Mouse (Mus musculus): ENCODE results near the gene Cdh23. TPM values are rescaled to one million over a fixed set of nuclear protein-coding genes. Genes with fewer than 3 reads are reported as not detected.
A peak's percentile ranks its signal among the peaks of the same experiment; 100 is the strongest.
"Not testable (repeated sequence)": the region's sequence is repeated elsewhere in the genome, so short reads cannot be mapped to it uniquely, and the experiment has no call there.

Cdh23 gene
- total RNA-seq (2015) (0.07 and 0.22 TPM in 2 replicates), total RNA-seq (2017) (0.03 and 0.21 TPM in 2 replicates)

DNA sequence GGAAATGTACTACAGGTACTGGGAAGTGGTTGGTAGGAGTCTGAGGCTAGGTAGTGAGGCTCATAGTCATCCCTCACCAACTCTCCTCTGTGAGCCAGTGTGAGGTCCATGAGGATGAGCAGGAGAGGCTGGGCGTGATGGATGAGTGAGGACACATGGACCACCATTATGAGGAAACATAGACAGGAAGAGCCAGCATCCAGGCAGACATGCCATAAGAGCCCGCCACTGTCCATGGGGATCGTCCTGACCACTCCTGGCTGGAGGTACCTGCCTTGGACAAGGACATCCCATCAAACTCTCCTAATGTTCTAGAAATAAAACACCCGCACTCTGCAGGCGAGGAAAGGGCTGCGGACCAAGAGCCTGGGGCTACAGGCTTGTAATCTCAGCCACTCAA is at the start of gene Cdh23:
TSS of gene Cdh23 (minus strand) at position 101 of the 400 bp plus-strand sequence.
- no peak for ATAC-seq (replicated peaks; ENCODE audit: poor library complexity)

DNA sequence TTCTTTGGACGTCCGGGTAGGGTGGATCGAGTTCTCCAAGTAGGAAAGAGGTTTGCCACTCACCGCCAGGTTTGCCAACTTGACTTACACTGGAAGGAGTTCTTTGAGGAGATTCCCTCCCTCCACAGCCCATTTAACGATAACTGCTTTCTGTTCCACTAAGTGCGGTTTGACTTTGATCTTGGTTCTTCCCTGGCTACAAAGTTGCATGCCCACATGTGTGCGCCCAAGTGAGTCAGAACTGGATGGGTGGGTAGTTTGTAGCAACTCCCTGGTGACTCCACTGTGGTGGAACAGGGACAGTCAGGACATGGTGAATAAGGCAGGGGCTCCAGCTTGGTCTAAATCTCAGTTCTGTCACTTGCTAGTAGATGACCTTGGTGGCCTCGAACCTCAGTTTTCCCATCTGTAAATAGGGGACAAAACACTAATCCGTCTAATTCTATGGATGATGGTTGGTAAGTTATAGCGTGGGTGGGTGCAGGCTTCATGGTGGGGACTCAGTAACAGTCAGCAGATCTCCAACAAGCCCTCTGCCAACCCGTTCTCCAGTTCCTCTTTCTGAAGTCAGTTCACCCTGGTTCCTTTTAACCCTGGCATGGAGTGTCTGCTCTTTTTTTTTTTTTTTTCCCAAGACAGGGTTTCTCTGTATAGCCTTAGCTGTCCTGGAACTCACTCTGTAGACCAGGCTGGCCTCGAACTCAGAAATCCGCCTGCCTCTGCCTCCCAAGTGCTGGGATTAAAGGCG is 48.4 kb upstream of the Cdh23 start:
- peak; percentile 68 for ATAC-seq (replicated peaks; ENCODE audit: poor library complexity)

DNA sequence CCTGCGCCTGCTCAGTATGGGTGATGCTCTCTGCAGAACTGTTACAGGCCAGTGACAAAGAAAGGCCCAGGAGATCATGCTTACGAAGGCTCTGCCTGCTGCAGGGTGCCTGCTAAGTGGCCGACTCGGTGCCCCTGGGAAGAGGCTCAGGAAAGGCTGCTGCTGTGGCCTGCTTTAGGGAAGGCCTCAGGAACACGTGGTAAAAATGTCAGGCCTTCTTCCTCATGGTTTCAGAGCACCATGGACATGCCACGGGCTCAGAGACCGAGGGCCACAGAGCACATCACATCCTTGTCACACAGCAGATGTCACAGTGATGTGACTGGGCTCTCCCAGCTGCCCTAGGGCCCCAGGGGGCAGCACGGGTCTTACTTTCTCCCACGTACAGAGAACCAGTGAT is 47.4 kb upstream of the Cdh23 start:
- ATAC-seq (replicated peaks; ENCODE audit: poor library complexity), result no peak

DNA sequence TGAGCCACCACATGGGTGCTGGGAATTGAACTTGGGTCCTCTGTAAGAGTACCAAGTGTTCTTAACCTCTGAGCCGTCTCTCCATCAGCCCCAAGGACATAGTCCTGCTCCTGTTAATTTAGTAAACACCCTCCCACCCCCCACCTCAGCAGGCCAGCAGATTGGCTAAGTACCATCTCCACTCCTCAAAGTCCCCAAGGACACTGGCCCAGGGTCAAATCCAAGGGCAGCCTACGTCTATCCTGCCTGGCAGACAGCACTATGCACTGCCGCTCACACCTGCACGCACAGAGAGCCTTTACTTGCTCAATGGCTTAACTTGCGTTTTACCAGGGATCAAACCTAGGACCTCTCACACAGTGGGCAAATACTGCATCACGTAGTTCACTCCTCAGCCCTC is 46.7 kb upstream of the Cdh23 start:
- ATAC-seq (replicated peaks; ENCODE audit: poor library complexity), result no peak

DNA sequence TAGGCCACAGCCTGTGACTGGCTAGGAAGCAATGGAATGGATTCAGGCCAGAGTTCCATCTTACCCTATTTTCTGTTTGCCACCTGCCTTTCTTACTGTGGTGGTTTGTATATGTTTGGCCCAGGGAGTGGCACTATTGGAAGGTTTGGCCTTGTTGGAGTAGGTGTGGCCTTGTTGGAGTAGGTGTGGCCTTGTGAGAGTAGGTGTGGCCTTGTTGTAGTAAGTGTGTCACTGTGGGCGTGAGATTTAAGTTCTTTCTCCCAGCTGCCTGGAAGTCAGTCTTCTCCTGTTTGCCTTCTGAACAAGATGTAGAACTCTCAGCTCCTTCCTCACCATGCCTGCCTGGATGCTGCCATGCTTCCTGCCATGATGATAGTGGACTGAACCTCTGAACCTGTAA is 46.0 kb upstream of the Cdh23 start:
- ATAC-seq (replicated peaks; ENCODE audit: poor library complexity), result not testable (repeated sequence)

DNA sequence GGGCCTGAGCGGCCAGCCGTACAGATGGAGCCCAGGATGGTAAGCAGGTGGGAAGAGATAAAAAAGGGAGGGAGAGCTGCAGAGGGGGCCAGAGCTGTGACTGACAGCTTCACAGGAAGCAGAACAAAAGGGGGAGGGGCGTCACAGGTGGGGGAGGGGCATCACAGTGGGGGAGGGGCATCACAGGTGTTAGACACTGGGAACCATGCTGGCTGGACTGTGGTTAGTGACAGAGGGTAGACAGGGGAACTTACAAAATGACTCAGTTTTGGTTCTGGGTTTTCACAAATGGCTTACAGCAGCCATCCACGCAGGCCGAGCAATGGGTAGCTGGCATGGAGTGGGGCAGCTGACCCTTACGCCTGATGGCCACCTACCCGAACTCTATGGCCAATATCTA is 45.1 kb upstream of the Cdh23 start:
- peak; percentile 20; the same call in 1 of the 2 replicates for ATAC-seq (replicated peaks; ENCODE audit: poor library complexity)

DNA sequence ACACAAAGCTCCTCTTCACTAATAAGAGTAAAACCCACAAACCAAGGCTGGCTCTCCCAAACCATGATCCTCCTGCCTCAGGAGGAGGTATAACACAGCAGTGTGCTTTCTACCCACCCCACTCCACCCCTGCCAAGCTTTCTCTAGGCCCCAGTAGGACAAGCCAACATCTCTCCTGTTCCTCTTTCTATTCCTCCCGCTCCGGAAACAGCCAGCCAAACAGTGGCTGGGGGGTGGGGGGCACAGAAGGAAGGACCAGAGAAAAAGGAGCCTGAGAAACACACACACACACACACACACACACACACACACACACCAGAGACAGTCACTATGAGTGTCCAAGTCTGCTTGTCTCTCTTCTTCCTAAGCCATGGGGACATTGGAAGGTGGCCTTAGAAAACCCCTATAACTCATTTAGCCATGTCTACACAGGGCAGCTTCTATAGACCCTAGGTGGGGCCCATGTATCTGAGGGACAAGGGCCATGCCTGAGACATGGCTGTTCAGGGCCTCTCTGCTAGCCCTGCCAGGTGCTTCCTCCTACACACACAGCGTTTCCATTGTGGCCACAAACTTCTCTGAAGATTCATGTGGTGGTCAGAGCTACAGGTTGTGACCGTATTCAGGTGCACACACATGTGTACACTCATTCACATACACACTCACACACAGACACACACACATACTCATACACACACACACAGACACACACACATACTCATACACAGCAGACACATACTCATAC is 43.5 kb upstream of the Cdh23 start:
- ATAC-seq (replicated peaks; ENCODE audit: poor library complexity), result peak; percentile 69

DNA sequence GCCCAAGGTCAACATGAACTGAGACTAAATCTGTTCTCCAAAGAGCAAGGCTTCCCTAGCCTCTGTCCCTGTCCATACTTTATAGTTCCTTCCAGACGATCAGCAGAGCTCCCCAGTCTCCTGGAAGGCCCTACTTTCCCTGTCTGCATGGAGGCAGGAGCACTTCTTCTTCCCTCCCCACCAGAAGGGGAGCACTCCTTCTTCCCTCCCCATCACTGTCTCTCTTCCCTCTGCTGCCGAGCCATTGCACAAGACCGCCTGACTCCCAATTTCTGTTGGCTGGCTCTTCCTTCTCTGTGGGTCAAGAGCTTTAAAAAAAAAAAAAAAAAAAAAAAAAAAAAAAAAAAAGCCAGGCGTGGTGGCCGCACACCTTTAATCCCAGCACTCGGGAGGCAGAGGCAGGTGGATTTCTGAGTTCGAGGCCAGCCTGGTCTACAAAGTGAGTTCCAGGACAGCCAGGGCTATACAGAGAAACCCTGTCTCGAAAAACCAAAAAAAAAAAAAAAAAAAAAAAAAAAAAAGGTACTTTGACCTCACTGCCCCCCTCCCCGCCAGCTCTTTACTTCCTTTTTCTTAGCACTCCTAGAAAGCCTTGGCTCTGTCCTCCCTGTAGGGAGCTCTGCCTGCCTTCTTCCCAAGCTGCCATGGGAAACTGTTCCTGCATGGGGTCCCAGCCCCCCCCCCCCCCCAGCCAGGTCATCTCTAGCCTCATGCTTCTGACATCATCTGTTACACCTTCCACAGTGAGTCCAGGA is 41.8 kb upstream of the Cdh23 start:
- ATAC-seq (replicated peaks; ENCODE audit: poor library complexity), result peak; percentile 63

DNA sequence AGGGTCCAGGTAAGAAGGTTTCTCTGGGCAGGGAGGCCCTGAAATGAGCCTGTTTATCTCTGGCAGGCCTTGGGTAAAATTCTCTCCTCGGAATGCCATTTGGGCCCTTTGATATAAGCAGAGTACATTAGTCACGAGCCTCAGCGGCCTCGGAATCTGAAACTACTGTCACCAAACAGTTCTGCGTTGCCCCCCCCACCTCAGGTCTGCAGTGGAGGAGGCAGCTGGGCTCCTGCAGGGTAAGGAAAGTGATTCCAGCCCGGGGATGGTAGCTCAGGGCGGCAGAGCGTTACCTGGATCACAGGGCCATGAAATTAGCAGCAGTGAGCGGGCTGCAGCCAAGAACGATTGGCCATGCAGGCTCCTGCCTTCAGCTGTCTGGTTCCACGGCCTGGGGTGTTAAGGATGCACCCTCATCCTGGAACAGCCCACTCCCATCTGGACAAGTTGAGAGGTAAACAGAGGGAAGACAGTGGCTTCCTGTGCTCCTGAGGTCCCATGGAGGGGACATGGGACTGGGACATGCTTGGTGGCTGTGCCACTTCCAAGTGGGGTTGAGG is 41.0 kb upstream of the Cdh23 start:
- ATAC-seq (replicated peaks; ENCODE audit: poor library complexity), result no peak

DNA sequence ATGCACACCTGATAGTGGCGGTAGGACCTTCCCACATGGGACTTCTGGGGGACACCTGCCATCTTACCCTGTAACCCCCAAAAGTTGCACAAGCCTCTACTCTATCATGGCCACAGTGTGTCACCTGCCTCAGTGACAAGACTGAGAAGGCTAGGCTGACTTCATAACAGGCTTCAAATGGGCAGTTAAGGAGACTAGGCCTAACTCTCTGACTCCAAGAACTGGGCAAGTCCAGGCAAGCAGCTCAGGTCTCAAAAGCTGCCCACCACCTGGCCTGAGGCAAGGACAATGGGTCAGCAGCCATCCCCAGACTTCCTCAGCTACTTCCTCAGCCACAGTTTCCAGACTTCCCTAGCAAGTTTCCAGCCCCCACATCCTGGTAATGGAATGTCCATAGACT is 39.4 kb upstream of the Cdh23 start:
- ATAC-seq (replicated peaks; ENCODE audit: poor library complexity), result no peak

DNA sequence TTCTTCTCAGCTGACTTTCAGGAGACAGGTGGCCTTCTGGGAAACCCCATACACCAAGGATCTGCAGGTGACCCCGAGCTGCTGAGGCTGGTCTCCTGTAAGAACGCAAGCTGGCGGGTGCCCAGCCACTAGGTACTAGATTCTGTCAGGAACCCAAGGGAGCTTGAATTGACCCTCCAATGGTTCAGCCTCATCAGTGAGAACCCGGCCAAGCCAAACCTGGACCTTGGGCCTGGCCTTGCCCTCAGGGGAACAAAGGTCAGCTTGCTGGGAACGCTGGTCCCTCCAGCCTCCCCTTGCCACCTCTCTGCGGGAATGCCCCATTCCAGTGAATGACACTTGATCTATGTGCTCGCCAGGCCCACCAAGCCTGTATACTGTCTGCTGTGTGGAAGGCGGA is 37.2 kb upstream of the Cdh23 start:
- no peak for ATAC-seq (replicated peaks; ENCODE audit: poor library complexity)

DNA sequence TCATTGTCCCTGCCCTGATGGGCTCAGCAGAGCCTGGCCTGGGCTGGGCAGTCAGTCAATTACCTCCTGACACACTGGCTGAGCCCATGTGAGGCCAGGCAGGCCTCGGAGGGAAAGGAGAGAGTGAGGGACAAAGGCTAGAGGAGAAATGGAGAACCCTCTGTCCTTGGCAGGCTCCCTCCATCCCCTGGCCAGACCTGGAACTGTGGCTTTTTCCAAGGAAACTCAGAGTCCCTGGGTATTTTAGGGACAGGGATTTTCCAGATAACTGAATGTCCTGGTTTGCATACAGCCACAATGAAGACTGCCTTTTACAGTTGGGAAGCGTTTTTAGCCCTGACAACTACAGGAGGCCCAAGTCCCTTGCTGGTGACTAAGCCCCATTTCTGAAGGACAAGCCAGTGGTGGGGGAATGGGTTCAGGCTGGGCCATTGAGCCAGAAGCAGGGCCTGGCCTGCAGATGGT is 36.1 kb upstream of the Cdh23 start:
- no peak for ATAC-seq (replicated peaks; ENCODE audit: poor library complexity)

DNA sequence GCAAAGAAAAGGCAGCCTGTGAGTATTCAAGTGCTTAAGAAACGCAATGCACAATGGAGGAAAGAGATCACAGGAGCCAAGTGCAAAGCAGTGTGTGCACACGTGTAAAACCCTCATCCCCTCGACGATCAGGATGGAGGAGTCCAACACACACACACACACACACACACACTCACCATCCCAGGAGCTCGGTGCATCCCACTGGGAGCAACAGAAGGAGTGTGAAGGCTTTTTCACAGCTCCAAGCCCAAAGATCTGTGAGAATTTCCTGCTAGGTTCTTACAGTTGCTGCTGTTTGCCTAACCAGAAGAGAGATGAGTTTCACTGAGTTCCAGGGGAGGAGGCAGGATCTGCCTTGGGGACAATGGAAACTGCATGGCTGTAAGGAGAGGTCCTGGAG is 35.5 kb upstream of the Cdh23 start:
- ATAC-seq (replicated peaks; ENCODE audit: poor library complexity), result no peak

DNA sequence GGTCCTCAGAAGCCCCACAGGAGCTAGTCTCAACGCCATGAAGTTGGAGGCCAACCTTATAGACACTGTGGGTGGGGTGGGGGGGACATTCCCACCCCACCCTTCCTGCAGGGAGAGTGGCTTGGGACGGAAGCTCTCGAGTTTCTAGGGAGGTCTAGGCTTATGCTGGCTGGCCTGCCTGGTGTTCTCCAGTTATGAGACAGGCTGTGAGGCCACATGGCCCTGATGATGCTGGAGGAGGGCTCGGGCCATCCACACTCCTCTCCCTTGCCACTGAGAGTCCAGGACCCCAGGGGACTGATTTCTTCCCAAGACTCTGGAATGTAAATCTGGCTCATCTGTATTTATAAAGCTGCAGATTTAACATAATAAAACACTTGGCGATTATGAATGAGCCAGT is 31.0 kb upstream of the Cdh23 start:
- ATAC-seq (replicated peaks; ENCODE audit: poor library complexity), result no peak

DNA sequence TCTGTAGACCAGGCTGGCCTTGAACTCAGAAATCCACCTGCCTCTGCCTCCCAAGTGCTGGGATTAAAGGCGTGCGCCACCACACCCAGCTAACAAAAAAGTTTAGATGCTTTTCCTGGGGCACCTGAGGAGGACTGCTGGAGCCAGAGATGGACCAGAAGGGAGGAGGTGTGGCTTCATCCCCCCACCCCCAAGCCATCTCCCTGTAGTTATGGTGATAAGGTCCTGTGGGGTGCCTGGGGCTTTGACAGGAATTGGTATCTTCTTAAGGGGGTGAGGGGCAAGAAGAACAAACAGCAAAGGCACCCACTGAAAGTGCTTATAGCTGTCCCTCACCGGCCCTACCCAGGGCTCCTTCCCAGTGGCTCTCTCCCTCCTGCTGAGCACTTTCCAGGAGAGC is 30.6 kb upstream of the Cdh23 start:
- ATAC-seq (replicated peaks; ENCODE audit: poor library complexity), result no peak

DNA sequence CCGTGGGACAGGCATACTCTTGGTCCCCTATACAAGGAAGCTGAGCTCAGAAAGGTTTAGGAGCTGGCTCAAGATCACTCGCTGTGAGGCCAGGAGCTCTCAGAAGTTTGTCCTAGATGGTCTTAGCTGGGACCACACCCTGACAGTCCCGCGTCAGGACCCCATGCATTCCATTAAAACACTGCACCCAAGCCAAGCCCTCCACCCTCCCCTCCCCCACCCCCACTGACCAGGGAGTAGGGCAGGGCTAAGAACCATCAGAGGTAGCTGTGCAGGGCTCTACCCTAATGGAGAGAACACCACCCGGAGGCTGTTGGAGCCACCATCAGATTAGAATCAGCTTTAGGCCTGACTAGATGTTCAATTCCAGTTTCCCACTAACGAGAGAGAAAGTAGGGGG is 28.2 kb upstream of the Cdh23 start:
- no peak for ATAC-seq (replicated peaks; ENCODE audit: poor library complexity)

DNA sequence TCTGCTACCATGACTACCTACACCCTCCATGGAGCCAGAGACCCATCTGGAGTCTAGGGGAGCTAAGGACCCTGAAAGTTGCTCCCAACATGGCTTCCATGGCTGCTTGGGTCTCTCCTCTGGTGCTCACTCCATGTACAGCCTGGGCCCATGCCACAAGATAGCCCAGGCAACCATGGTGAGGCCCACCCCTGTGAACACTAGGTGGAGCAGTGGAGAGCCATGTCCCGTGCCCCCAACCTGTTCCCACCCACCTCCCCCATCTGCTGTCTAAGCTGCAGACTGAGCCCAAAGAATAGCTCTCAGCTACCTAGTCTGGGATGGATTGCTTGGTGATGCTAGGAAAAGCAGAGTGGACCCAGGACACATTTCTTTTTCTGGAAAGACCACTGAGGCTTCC is 27.1 kb upstream of the Cdh23 start:
- peak; percentile 52; the same call in 1 of the 2 replicates for ATAC-seq (replicated peaks; ENCODE audit: poor library complexity)

DNA sequence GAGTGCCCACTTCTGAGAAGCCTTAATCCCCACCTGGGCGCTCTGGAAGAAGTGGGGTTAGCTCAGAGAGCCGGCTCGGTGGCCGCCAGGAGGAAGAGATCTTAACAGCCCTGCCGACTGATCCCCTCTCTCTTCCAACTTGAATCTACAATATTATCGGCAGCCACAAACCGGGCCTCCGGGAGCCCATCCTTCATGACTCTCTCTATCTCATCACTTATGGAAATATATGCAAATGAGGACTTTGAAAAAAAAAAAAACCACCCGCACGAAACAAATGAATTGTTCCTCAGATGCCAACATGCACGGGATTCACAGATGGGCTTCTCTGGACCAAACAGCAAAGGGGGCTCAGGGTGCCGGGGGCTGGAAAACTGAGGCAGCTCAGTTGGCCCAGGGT is 25.4 kb upstream of the Cdh23 start:
- no peak for ATAC-seq (replicated peaks; ENCODE audit: poor library complexity)

DNA sequence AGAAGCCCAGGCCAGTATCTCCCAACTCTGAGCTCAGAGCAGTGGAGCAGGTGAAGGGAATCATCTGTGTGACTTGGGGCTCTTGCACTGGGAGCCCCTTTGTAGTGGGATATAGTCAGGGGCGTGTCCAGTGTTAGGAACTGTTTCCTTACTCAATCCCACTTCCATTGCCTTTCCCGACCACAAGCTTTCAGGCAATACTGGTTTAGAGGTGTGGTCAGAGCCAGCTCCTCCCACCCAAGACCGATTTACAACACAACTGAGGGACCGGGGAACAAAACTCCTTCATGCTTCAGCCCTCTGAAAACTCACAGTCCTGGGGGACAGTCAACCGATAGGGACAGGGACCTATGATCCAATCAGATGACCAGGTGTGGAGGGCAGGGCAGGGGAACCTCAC is 24.2 kb upstream of the Cdh23 start:
- no peak for ATAC-seq (replicated peaks; ENCODE audit: poor library complexity)

DNA sequence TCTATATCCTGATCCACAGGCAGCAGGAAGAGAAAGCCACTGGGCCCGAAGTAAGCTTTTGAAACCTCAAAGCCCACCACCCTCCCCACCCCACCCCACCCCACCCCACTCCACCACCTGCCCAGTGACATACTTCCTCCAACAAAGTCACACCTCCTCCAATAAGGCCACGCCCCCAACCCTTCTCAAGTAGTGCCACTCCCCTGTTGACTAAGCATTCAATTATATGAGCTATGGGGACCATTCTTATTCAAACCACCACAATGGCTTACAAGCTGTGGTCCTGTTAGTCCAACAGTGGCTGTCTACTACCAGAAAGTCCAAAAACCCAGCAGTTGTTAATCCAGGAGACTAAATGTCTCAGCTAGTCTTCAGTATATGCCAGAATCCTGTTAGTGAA is 22.2 kb upstream of the Cdh23 start:
- no peak for ATAC-seq (replicated peaks; ENCODE audit: poor library complexity)

DNA sequence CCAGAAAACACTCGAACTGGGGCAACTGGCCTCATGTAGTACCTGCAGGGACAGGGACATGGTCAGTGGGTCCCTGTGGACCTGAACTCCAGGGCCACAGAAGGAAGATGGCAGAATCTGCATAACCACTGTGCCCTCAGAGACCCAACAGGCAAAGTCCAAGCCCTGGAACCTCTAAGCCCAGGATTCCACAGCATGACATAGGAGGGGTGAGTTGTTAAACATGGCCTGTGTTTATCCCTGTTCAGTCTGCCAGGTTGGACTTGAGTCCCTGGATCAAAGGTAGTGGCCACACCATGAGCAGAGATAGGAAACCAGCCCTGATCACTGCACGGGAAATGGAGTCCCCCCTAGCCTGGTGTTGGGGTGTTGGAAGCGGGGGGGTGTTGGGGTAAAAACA is 20.2 kb upstream of the Cdh23 start:
- no peak for ATAC-seq (replicated peaks; ENCODE audit: poor library complexity)
